Mouse (Mus musculus): ENCODE results near the gene Ddah2. TPM values are rescaled to one million over a fixed set of nuclear protein-coding genes. Genes with fewer than 3 reads are reported as not detected.

Gene Ddah2
- total and polyA plus RNA-seq, 3 experiments, result 8.6 to 11.1 TPM; not detected in 1

GRCm38 (mm10) chr17:35012430-35012829 lies 46.4 kb upstream of the Ddah2 start:
- Histone ChIP-seq H3K27me3 (ENCODE audit: control insufficient read depth in 1 of 2, insufficient read depth in 2 of 2, low read length in 2 of 2) (no peaks in the 10 kb centered on the region), H3K79me2 (ENCODE audit: control insufficient read depth, insufficient read depth, low read length, poor library complexity) (peaks cover 4% of the 10 kb centered on the region; the same call in 1 of the 2 replicates), H3K36me3 (ENCODE audit: control insufficient read depth in 1 of 2, insufficient read depth in 2 of 2, low read length in 2 of 2) (peaks cover 6 to 9% of the 10 kb centered on the region in 2 experiments), H3K27ac (ENCODE audit: control insufficient read depth, low read depth, low read length) (no peak overlapping the region), H3K9ac (ENCODE audit: control insufficient read depth, low read depth, low read length, poor library complexity, severe bottlenecking) (no peak overlapping the region), H3K4me1 (ENCODE audit: control insufficient read depth in 1 of 2, insufficient read depth in 2 of 2, low read length in 2 of 2) (peaks cover 0 to 15% of the 10 kb centered on the region in 2 experiments; a peak in 3 of 4 replicates), H3K9me3 (replicated peaks; ENCODE audit: insufficient read depth, low read length) (no peaks in the 10 kb centered on the region), H3K4me3 (ENCODE audit: control insufficient read depth in 1 of 2, insufficient read depth in 1 of 2, low read depth in 2 of 2, low read length in 2 of 2) (no peak overlapping the region)
- DNase-seq (ENCODE audit: low read depth, low spot score), result no peak
- TF ChIP-seq TBP (IDR thresholded peaks at IDR 0.05; ENCODE audit: low read depth, low read length), result no peak
- TF ChIP-seq USF2 (IDR thresholded peaks at IDR 0.05; ENCODE audit: borderline replicate concordance in 1 of 2, insufficient read depth in 1 of 2, low read depth in 1 of 2, low read length in 2 of 2), result no peak
- no peak for TF ChIP-seq SIN3A (IDR thresholded peaks at IDR 0.05; ENCODE audit: low read length)
- TF ChIP-seq POLR2AphosphoS2 (IDR thresholded peaks at IDR 0.05; ENCODE audit: low read length), result no peak
- TF ChIP-seq JUND (IDR thresholded peaks at IDR 0.05; ENCODE audit: low read depth, low read length), result no peak
- TF ChIP-seq MAFK (IDR thresholded peaks at IDR 0.05; ENCODE audit: borderline replicate concordance, low read depth, low read length), result no peak
- no peak for TF ChIP-seq ZMIZ1 (IDR thresholded peaks at IDR 0.05; ENCODE audit: low read depth, low read length)
- no peak for TF ChIP-seq ELF1 (IDR thresholded peaks at IDR 0.05; ENCODE audit: low read depth, low read length)

DNA sequence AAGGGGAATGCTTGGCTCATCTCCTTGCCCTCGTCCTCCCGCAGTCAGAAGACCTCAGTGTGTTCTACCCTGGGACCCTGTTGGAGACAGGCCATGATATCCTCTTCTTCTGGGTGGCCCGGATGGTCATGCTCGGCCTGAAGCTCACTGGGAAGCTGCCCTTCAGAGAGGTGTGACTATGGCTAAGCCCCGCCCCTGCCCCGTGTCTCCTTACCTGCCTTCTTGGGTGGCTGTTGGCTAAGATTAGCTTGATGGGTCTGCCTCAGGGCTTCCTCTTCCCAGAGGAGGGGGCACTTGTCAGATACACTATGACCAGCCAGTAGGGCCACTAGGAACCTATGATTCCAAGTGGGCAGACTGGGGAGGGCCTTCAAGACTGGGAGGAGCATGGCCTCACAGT lies 45.6 kb upstream of the Ddah2 start:
- Histone ChIP-seq H3K36me3 (ENCODE audit: control insufficient read depth in 1 of 2, insufficient read depth in 2 of 2, low read length in 2 of 2) (peaks cover 6 to 9% of the 10 kb centered on the region in 2 experiments), H3K9ac (ENCODE audit: control insufficient read depth, low read depth, low read length, poor library complexity, severe bottlenecking) (no peak overlapping the region), H3K9me3 (replicated peaks; ENCODE audit: insufficient read depth, low read length) (no peaks in the 10 kb centered on the region), H3K4me1 (ENCODE audit: control insufficient read depth in 1 of 2, insufficient read depth in 2 of 2, low read length in 2 of 2) (peaks cover 0 to 12% of the 10 kb centered on the region in 2 experiments; a peak in 3 of 4 replicates), H3K4me3 (ENCODE audit: control insufficient read depth in 1 of 2, insufficient read depth in 1 of 2, low read depth in 2 of 2, low read length in 2 of 2) (no peak overlapping the region), H3K79me2 (ENCODE audit: control insufficient read depth, insufficient read depth, low read length, poor library complexity) (peaks cover 1% of the 10 kb centered on the region; the same call in 1 of the 2 replicates), H3K27me3 (ENCODE audit: control insufficient read depth in 1 of 2, insufficient read depth in 2 of 2, low read length in 2 of 2) (no peaks in the 10 kb centered on the region), H3K27ac (ENCODE audit: control insufficient read depth, low read depth, low read length) (no peak overlapping the region)
- no peak for DNase-seq (ENCODE audit: low read depth, low spot score)
- no peak for TF ChIP-seq UBTF (IDR thresholded peaks at IDR 0.05; ENCODE audit: borderline replicate concordance, insufficient read depth, low read depth, low read length)
- TF ChIP-seq SIN3A (IDR thresholded peaks at IDR 0.05; ENCODE audit: low read length), result no peak
- no peak for TF ChIP-seq ELF1 (IDR thresholded peaks at IDR 0.05; ENCODE audit: low read depth, low read length)
- no peak for TF ChIP-seq MYC (IDR thresholded peaks at IDR 0.05; ENCODE audit: low read depth, low read length)
- no peak for TF ChIP-seq TBP (IDR thresholded peaks at IDR 0.05; ENCODE audit: low read depth, low read length)
- TF ChIP-seq TCF12 (IDR thresholded peaks at IDR 0.05; ENCODE audit: low read depth, low read length), result no peak
- no peak for TF ChIP-seq HCFC1 (IDR thresholded peaks at IDR 0.05; ENCODE audit: low read depth, low read length)
- no peak for TF ChIP-seq ZKSCAN1 (IDR thresholded peaks at IDR 0.05; ENCODE audit: low read depth, low read length)
- no peak for TF ChIP-seq BHLHE40 (IDR thresholded peaks at IDR 0.05; ENCODE audit: borderline replicate concordance, low read depth, low read length)
- no peak for TF ChIP-seq POLR2A (IDR thresholded peaks at IDR 0.05; ENCODE audit: control insufficient read depth in 1 of 2, insufficient read depth in 1 of 2, low read depth in 1 of 2, low read length in 2 of 2, poor library complexity in 1 of 2)
- TF ChIP-seq MYB (IDR thresholded peaks at IDR 0.05; ENCODE audit: low read depth, low read length), result no peak
- no peak for TF ChIP-seq SMC3 (IDR thresholded peaks at IDR 0.05; ENCODE audit: low read depth, low read length)

All from MEL (cell line).